Mouse (Mus musculus) C2C12 (cell line): ENCODE data around the gene Gm20388.

ENCODE experiments used
- CTCF ChIP-seq: IDR thresholded peaks from one replicate; pipeline ENCODE4 v1.5.1; 2011; ENCODE audit not compliant: control insufficient read depth, insufficient read depth, insufficient read length
- MYOD1 ChIP-seq: IDR thresholded peaks from one replicate; pipeline ENCODE4 v1.6.1; 2011; ENCODE audit warnings: low read depth; ENCODE audit not compliant: control insufficient read depth, insufficient read length
- MYOG ChIP-seq: IDR thresholded peaks from one replicate; pipeline ENCODE4 v1.6.1; 2011; ENCODE audit not compliant: control insufficient read depth, insufficient read length; ENCODE audit errors: extremely low read depth
- USF1 ChIP-seq: IDR thresholded peaks from one replicate; pipeline ENCODE4 v1.6.1; 2011; ENCODE audit warnings: low read depth, mild to moderate bottlenecking, control low read depth, moderate library complexity

DNA sequence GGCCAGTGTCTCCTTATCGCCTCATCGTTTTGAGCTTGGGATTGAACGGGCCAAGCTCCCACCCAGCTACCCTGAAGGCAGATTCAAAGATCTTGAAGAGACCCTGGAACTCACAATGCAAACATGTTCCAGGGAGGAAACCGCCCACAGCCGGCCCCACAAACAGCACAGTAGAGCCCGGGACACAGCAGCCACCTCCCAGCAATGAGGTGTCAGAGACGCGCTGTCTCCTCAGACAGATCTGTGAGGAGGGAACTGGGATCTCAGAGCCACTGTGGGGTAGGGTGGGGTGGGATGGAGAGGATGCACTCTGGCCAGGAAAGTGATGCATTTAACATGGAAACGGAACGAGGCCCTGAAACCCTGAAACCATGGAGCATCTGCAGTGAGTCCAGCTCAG lies 2207.5 kb downstream of the Gm20388 start:
- TF ChIP-seq CTCF, result no peak
- no peak for TF ChIP-seq MYOG
- no peak for TF ChIP-seq MYOD1
- no peak for TF ChIP-seq USF1
